Mouse (Mus musculus) ES-E14 (cell line): ENCODE measurements around the gene Tmed9. TPM values are rescaled to one million over a fixed set of nuclear protein-coding genes. Genes with fewer than 3 reads are reported as not detected.
A peak's percentile ranks its signal among the peaks of the same experiment; 100 is the strongest.

Source experiments
- DNase-seq: peaks from one replicate; pipeline ENCODE4 v3.0.0-alpha.2; 2013; ENCODE audit warnings: low read depth, low spot score
- H3K27ac ChIP-seq: 2 replicates; pipeline ENCODE4 v1.5.1; 2012; ENCODE audit warnings: low read depth, mild to moderate bottlenecking, low read length, moderate library complexity, mixed read lengths; ENCODE audit not compliant: poor library complexity, insufficient read depth, severe bottlenecking
- H3K36me3 ChIP-seq: 2 replicates; pipeline ENCODE4 v1.6.1; 2012; ENCODE audit warnings: mild to moderate bottlenecking, low read length, moderate library complexity, mixed read lengths; ENCODE audit not compliant: control insufficient read depth, poor library complexity, insufficient read depth, severe bottlenecking
- H3K4me1 ChIP-seq, 2 experiments: fragments of 150-350 bp in 1 of 2; sonication (generic) in 1 of 2; 2 replicates each; pipeline ENCODE4 v1.6.1; 2012; ENCODE audit warnings: low read length in 2 of 2, mild to moderate bottlenecking in 1 of 2, mixed read lengths in 1 of 2; ENCODE audit not compliant: control insufficient read depth in 2 of 2, insufficient read depth in 2 of 2, poor library complexity in 1 of 2
- H3K4me3 ChIP-seq, 2 experiments: fragments of 150-350 bp in 1 of 2; sonication (generic) in 1 of 2; 2 replicates each; pipeline ENCODE4 v1.5.1; 2012; ENCODE audit warnings: low read length in 2 of 2, low read depth in 1 of 2, mild to moderate bottlenecking in 1 of 2, mixed read lengths in 1 of 2; ENCODE audit not compliant: insufficient read depth in 1 of 2, poor library complexity in 1 of 2, severe bottlenecking in 1 of 2
- H3K9ac ChIP-seq: 2 replicates; pipeline ENCODE4 v1.6.1; 2012; ENCODE audit warnings: low read depth, mild to moderate bottlenecking, low read length, mixed read lengths; ENCODE audit not compliant: poor library complexity, insufficient read depth, severe bottlenecking
- H3K9me3 ChIP-seq: fragments of 150-350 bp; sonication (generic); 2 replicates; pipeline ENCODE4 v1.6.1; 2012; ENCODE audit warnings: low read depth, mild to moderate bottlenecking, low read length; ENCODE audit not compliant: control insufficient read depth, insufficient read depth
- CHD2 ChIP-seq: IDR thresholded peaks from 2 replicates; pipeline ENCODE4 v1.6.1; 2014; ENCODE audit warnings: mild to moderate bottlenecking, low read depth, low read length, inconsistent platforms
- HCFC1 ChIP-seq: IDR thresholded peaks from 2 replicates; pipeline ENCODE4 v1.6.1; 2012; ENCODE audit warnings: low read length, inconsistent platforms, borderline replicate concordance; ENCODE audit not compliant: insufficient read depth
- MAFK ChIP-seq: IDR thresholded peaks from 2 replicates; pipeline ENCODE4 v1.6.1; 2014; ENCODE audit warnings: mild to moderate bottlenecking, low read depth, low read length, inconsistent platforms; ENCODE audit not compliant: insufficient read depth
- ZC3H11A ChIP-seq: IDR thresholded peaks from 2 replicates; pipeline ENCODE4 v1.6.1; 2012; ENCODE audit warnings: low read depth, mild to moderate bottlenecking, inconsistent platforms, low read length, borderline replicate concordance
- ZNF384 ChIP-seq: IDR thresholded peaks from 2 replicates; pipeline ENCODE4 v1.6.1; 2012; ENCODE audit warnings: low read depth, low read length, inconsistent platforms
- in situ Hi-C, 2 experiments: fragments of 600-800 bp; cut with MboI; formaldehyde crosslinking; loops; one replicate each; pipeline ENCODE4 v1.15.1; 2025; ENCODE audit warnings: low sequenced_read_pairs in 2 of 2, inconsistent platforms in 1 of 2; ENCODE audit not compliant: unreplicated experiment in 2 of 2
- total RNA-seq: library from RNA; depleted of rRNA; stranded (reverse); fragments of 300-350 nt; gene quantifications from 2 replicates; pipeline ENCODE4 v1.2.3, GENCODE M21; 2012

Tmed9 gene
- total RNA-seq, 1 experiment, result 363 TPM

GRCm38 (mm10) chr13:55592512-55593253, 19.2 kb downstream of the Tmed9 start:
- in situ Hi-C loops, result no loop called here
- Histone ChIP-seq H3K4me3 (peak overlapping the region; percentile 79 to 95), H3K4me1 (peaks cover 0 to 9% of the 10 kb centered on the region in 2 experiments; a peak in 2 of 4 replicates), H3K9me3 (no peaks in the 10 kb centered on the region), H3K9ac (peak overlapping the region; percentile 90), H3K36me3 (peaks cover 26% of the 10 kb centered on the region), H3K27ac (no peak overlapping the region; the same call in 1 of the 2 replicates)
- DNase-seq, result peak; percentile 93
- TF ChIP-seq CHD2 (peak; percentile 46; the same call in 1 of the 2 replicates), ZNF384 (no peak; the same call in 1 of the 2 replicates), ZC3H11A (no peak), MAFK (no peak), HCFC1 (peak; percentile 94)

GRCm38 (mm10) chr13:55593254-55593747, 19.8 kb downstream of the Tmed9 start:
- Histone ChIP-seq H3K36me3 (peaks cover 26% of the 10 kb centered on the region), H3K9ac (peak overlapping the region; percentile 90), H3K9me3 (no peaks in the 10 kb centered on the region), H3K4me3 (peak overlapping the region; percentile 79 to 95), H3K27ac (no peak overlapping the region), H3K4me1 (peaks cover 0 to 9% of the 10 kb centered on the region in 2 experiments; a peak in 2 of 4 replicates)
- TF ChIP-seq CHD2, result no peak
- no peak for TF ChIP-seq HCFC1
- TF ChIP-seq ZC3H11A, result no peak
- no peak for TF ChIP-seq ZNF384
- TF ChIP-seq MAFK, result no peak
- in situ Hi-C loops, result no loop called here
- no peak for DNase-seq

GRCm38 (mm10) chr13:55595375-55595774, 21.8 kb downstream of the Tmed9 start:
- H3K36me3 ChIP-seq, result peaks cover 26% of the 10 kb centered on the region
- no peak overlapping the region for H3K9ac ChIP-seq
- H3K4me1 ChIP-seq, result peaks cover 0 to 9% of the 10 kb centered on the region in 2 experiments; a peak in 2 of 4 replicates
- no peak for DNase-seq
- in situ Hi-C loops, result no loop called here
- TF ChIP-seq HCFC1, result no peak
- no peak for TF ChIP-seq ZNF384
- no peak for TF ChIP-seq MAFK
- no peak for TF ChIP-seq CHD2
- no peak for TF ChIP-seq ZC3H11A
- H3K27ac ChIP-seq, result no peak overlapping the region
- no peak overlapping the region for H3K4me3 ChIP-seq
- H3K9me3 ChIP-seq, result no peaks in the 10 kb centered on the region

GRCm38 (mm10) chr13:55596802-55597201, 23.3 kb downstream of the Tmed9 start:
- no peaks in the 10 kb centered on the region for H3K9me3 ChIP-seq
- in situ Hi-C loops, result no loop called here
- peaks cover 26% of the 10 kb centered on the region for H3K36me3 ChIP-seq
- DNase-seq, result no peak
- peaks cover 0 to 9% of the 10 kb centered on the region in 2 experiments; a peak in 2 of 4 replicates for H3K4me1 ChIP-seq
- H3K27ac ChIP-seq, result no peak overlapping the region
- no peak overlapping the region for H3K4me3 ChIP-seq
- TF ChIP-seq ZC3H11A (no peak), MAFK (no peak), ZNF384 (no peak), CHD2 (no peak), HCFC1 (no peak)
- H3K9ac ChIP-seq, result no peak overlapping the region
